Mouse (Mus musculus) heart, adult 9 months (tissue): ENCODE data around the gene Ly6g6f.

Experiments used
- DNase-seq, 2 experiments: peaks; one replicate each; pipeline ENCODE4 v3.0.0; 2022; ENCODE audit warnings: low spot score in 2 of 2

The Ly6g6f gene

GRCm38 (mm10) chr17:35105740-35106389, 20.5 kb upstream of the Ly6g6f start:
- no peak for DNase-seq

DNA sequence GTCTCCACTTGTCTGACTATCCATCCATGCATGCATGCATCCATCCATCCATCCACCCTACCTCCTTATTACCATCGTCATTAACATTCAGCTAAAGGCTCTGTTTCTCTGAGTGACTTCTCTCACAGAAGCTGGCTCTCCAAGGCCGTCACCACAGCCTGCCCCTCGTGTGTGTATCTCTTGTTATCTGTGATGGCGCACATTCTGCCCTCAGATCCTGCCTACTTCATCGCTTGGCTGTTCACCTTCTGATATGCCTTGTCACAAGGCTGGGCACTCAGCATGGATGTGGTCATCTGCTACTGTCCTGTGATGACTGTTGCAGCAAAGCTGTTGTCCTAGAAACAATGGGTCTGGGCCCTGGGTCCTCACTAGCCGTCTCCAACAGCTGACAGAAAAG, 19.3 kb upstream of the Ly6g6f start:
- DNase-seq: no peak

DNA sequence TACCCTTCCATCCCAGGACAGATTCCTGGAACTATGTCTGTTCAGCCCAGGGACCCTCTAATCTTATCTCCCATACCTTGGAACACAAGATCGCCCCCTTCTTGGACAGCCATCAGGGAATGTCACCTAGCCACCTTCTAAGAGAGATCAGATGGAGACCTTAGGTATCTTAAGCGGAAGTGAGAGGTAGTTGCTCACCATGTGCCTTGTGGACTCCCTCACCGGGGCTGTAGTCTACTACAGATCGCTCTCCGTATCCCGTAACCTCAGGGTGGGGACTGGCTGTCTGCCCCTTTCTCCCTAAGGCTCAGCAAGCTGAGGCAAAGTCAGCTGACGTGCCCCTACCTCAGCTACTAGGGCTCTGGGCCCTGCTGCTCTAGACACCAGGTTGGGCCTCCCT, 18.7 kb upstream of the Ly6g6f start:
- DNase-seq: no peak

- no peak for DNase-seq
Observed at GRCm38 (mm10) chr17:35103221-35103690, 17.8 kb upstream of the Ly6g6f start.

GRCm38 (mm10) chr17:35102299-35102698, 16.9 kb upstream of the Ly6g6f start:
- DNase-seq: no peak

DNA sequence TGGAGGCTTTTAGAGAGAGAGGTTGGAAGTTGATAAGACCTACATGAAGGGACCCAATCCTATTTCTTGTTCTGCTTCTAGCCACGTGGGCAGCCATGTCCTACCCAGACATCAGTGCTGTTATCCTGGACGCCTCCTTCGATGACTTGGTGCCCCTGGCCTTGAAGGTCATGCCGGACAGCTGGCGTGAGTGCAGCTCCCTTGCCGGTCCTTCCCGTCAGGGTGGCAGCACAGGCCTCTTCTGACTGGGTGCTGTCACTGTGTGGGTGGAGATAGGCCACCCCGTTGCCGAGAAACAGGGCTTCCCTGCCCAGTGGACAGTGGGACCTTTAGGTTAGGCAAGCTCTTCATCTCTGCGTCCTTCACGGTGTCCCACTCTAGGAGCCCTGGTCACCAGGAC, 15.8 kb upstream of the Ly6g6f start:
- no peak for DNase-seq

DNA sequence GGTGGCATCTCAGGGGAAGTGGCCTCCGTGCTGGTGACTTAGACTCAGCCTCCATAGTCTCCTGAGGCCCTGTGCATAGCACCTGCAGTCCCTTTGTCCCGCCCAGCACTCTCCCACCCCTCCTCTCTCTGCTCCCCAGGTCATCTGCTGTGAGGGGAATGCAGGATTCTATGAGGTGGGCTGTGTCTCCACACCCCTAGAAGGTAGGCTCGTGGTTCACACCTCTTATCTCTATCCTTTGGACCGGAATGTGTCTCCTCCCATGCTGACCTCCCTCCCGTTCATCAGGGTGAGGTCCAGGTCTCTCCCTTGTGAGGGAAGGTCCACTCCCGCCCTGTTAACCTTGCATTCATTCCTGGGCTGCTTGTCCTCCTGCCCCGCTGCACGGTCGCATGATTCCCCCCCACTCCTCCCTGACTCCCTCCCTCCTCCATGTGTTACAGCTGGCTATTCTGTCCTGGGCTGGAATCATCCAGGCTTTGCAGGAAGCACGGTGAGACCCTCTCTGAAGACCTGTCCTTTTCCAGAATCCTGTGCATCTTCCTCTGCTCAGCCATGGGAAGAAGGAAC, 14.9 kb upstream of the Ly6g6f start:
- no peak for DNase-seq

DNA sequence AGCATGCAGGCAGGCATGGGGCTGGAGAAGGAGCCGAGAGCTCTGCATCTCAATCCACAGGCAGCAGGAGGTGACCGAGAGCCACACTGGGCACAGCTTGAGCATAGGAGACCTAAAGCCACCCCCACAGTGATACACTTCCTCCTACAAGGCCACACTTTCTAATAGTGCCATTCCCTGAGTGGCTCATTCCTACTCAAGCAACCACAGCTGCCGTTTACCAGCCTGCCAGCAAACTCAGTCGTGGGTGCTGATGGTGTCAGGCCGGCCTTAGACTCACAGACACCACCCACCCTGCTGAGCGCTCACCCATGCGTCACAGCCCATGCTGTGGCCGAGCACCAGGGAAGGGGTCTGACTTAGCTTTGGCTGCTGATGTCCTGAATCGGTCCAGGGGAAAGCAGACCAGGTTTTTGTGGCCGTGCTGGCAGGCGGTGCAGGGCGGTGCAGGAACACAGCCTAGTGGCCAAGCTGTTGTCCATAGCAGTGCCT, 11.8 kb upstream of the Ly6g6f start:
- no peak for DNase-seq

- DNase-seq: no peak
Observed at GRCm38 (mm10) chr17:35096597-35096996, 11.2 kb upstream of the Ly6g6f start.

- DNase-seq: no peak
Observed at GRCm38 (mm10) chr17:35094475-35095365, 9.3 kb upstream of the Ly6g6f start.

GRCm38 (mm10) chr17:35092403-35093198, 7.2 kb upstream of the Ly6g6f start:
- DNase-seq: no peak

DNA sequence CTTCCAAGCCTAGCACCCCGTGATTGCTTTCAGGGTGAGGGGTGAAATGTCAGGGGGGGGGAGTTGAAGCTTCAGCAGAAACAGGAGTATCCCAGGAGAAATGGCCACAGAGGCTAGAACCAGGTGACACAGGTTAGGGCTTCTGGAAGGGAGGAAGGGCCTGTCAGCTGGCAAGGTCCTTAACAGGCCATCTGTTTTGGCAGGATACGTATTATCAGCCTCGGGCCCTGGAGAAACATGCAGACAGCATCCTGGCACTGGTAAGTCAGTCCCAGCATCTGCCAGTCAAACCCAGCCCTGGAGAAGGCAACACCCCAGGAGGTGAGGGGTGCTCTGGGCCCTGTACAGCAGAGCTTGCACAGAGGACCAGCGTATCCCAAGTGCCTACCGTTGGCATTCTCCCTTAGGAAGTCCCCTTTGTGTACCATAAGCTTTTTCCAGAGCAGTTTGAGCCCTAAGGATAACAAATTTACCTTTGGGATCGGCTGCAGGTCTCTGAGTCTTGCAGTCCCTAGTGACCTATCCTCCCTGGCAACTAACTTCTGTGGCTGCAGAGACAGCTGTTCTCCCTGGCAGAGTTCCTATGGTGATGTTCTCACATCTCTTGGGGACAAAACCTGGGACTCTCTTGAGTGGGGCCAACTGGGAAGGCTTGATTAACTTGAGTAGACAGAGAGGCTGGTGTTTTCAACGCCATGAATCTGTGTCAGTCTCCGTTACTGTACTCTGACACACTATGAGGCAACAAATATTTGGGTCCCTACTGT, 4.9 kb upstream of the Ly6g6f start:
- DNase-seq: peak; percentile 29 to 36

GRCm38 (mm10) chr17:35088825-35089644, 3.6 kb upstream of the Ly6g6f start, which contains the start of gene Abhd16a:
Gene Abhd16a, plus strand, starts transcription at chr17:35089263.
- DNase-seq: peak; percentile 95

DNA sequence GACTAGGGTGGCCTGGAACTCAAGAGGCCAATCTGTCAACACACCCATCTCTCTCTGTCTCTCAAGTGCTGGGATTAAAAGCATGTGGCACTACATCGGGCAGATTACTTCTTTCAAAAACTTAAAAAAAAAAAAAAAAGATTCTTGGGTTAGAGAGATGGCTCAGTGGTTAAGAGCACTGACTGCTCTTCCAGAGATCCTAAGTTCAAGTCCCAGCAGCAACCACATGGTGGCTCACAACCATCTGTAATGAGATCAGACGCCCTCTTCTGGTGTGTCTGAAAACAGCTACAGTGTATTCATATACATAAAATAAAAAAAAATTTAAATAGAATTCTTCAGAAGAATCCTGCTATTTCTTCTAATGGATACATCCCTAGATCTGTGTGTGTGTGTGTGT, 2.7 kb upstream of the Ly6g6f start:
- DNase-seq: no peak

DNA sequence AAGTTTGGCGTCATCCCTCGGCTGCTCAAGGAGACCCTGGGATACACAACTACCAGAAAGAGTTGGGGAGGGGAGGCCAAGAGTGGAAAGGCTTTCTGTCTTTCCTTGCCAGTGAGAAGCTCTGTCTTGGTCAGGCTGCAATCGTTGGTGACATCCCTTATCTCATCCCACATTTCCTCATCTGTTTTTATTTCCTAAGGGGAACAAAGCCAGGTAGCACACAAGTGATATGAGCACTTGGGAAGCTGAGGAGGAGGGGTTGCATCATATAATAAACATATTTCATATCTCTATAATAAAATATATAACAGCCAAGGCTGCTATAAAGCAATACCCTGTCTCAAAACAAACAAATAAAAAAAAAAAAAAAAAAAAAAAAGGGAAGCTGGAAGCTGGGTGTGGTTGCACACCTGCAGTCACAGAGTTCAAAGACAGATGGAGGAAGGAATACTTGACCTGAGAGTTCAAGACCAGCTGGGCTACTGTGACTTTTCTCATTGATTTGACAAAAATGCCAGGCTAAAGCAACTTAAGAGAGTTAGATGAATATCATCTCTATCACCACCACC, 1.4 kb downstream of the Ly6g6f start:
- no peak for DNase-seq

- DNase-seq: no peak
Observed at GRCm38 (mm10) chr17:35082841-35083576, 2.4 kb downstream of the Ly6g6f start.

- no peak for DNase-seq
Observed at GRCm38 (mm10) chr17:35080710-35081109, 4.7 kb downstream of the Ly6g6f start.

DNA sequence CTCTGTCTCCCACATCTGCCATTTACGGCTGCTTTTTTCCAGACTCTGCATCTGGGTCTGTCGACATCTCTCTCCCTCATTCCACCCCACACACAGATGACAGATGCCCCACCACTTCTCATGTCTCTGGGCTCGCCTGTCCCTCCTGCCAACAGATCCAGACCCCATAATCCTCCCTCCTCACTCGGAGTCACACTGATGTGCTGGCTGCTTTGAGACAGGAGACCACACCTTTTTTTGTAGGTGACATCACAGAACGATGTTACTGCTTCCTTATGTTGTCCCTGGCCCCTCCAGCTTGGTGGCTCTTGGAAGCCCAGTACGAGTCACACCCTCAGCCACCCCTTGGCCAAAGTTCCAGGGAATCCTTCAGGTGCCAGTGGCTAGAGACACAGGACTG, 5.2 kb downstream of the Ly6g6f start:
- DNase-seq: no peak

DNA sequence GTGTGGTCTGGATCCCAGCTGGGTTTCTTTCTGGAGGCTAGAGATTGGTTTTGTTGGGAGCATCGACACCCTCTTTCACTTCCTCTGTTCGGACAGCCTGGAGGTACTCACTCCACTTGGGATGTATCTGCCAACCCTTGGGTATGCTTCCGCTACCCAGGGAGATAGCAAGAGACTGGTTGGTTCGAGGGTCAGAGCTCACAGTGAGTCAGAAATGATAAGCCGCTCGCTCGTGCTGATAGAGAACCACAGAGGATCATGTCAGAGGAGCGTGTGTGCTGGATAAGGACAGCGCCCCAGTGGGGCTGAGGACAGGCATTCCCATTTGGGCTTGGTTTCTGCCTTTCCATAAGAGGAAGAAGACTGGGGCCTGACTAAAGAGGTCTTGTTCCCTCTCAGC, 5.6 kb downstream of the Ly6g6f start:
- DNase-seq: no peak
